Mouse (Mus musculus) cerebellum, adult 2 months (tissue): ENCODE measurements around the gene Raet1e.

Source experiments
- CTCF ChIP-seq: fragments of 200-500 bp; IDR thresholded peaks from 2 replicates; pipeline ENCODE4 v1.5.1; 2011; ENCODE audit warnings: low read depth, mild to moderate bottlenecking, control low read depth, low read length, moderate library complexity, borderline replicate concordance; ENCODE audit not compliant: insufficient read depth
- POLR2A ChIP-seq: fragments of 200-500 bp; IDR thresholded peaks from 2 replicates; pipeline ENCODE4 v1.6.1; 2011; ENCODE audit warnings: low read length, control low read depth, borderline replicate concordance; ENCODE audit not compliant: insufficient read depth

GRCm38 (mm10) chr10:22274445-22275057, 116.2 kb downstream of the Raet1e start:
- no peak for TF ChIP-seq CTCF
- TF ChIP-seq POLR2A, result no peak
